Mouse (Mus musculus) ES-Bruce4 (cell line): ENCODE data around the gene Mlxip.

ENCODE experiments used
- CTCF ChIP-seq: IDR thresholded peaks from one replicate; pipeline ENCODE4 v1.8.1; 2011; ENCODE audit warnings: low read depth, low read length
- POLR2A ChIP-seq: IDR thresholded peaks from one replicate; pipeline ENCODE4 v1.8.1; 2011; ENCODE audit warnings: low read length; ENCODE audit not compliant: insufficient read depth

DNA sequence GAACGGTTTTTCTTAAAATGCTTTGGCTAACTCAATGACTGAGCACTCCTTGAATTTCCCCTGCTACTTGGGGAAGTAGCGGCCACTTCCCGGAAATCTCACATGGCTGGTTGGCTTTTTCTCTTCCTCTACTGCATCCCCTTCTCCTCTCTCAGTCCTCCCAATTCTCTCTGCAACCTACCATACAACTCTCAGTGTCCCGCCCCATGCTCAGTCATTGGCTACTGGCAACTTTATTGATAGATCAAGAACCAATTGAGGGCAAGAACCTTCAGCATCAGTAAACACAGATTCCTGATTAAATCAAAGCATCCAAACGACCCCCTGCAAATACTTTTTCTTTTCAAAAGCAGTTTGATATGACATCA lies 3.2 kb upstream of the Mlxip start:
- TF ChIP-seq POLR2A, result no peak
- TF ChIP-seq CTCF, result no peak
